Mouse (Mus musculus): ENCODE results near the gene Laptm4a.

GRCm38 (mm10) chr12:8881736-8882135 lies 39.7 kb upstream of the Laptm4a start:
- TF ChIP-seq POLR2A (IDR thresholded peaks at IDR 0.05; ENCODE audit: low read depth, low read length) (no peak), CTCF (IDR thresholded peaks at IDR 0.05; ENCODE audit: borderline replicate concordance, insufficient read depth, low read length) (peak; percentile 86; the same call in 1 of the 2 replicates)
